Mouse (Mus musculus) gastrocnemius, adult 18-20 months (tissue): Measurements from ENCODE around the gene Sash3. TPM values are rescaled to one million over a fixed set of nuclear protein-coding genes. Genes with fewer than 3 reads are reported as not detected.
"Not testable (repeated sequence)": the region's sequence is repeated elsewhere in the genome, so short reads cannot be mapped to it uniquely, and the experiment has no call there.

ENCODE experiments used
- DNase-seq: peaks from one replicate; pipeline ENCODE4 v3.0.0; 2021; ENCODE audit warnings: low spot score
- total RNA-seq, 2 experiments: library from RNA; stranded (reverse); gene quantifications; 2 replicates each; pipeline ENCODE4 v1.2.3; 2021

Gene Sash3
- total RNA-seq, 2 experiments from 2014 or later, result 0.11 to 0.31 TPM

- no peak for DNase-seq
Observed at GRCm38 (mm10) chrX:48202436-48202835, 56.2 kb downstream of the Sash3 start.

DNA sequence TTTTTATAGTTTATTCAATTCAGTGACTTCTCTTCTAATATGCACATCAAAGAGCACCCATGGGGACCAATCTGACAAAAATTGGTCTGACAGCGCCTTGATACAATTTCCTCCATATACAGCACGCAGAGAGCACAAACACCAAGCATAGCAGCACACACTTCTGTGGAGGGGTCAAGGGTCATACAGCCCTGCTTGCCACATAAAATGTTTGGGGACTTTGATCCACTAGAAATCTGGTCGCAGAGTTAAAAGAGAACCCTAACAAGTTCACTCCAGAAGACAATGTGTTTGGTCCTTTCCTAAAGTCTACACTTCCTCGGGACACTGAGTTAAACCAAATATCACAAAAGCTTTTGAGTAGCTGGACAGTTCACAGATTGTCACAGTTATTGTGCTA, 56.8 kb downstream of the Sash3 start:
- no peak for DNase-seq

GRCm38 (mm10) chrX:48203763-48204162, 57.5 kb downstream of the Sash3 start:
- no peak for DNase-seq

GRCm38 (mm10) chrX:48204469-48204868, 58.2 kb downstream of the Sash3 start:
- DNase-seq, result no peak

GRCm38 (mm10) chrX:48207761-48208487, 61.7 kb downstream of the Sash3 start:
- peak; percentile 1 for DNase-seq

- DNase-seq, result peak; percentile 81
Observed at GRCm38 (mm10) chrX:48208519-48209185, 62.4 kb downstream of the Sash3 start, which contains the start of gene Zdhhc9. Gene Zdhhc9, minus strand, starts transcription at chrX:48208878.

GRCm38 (mm10) chrX:48209746-48210145, 63.5 kb downstream of the Sash3 start:
- not testable (repeated sequence) for DNase-seq

Other genes with a start within 250 kb of the Sash3 start
- gene Ocrl, start 234.0 kb upstream of the Sash3 start, total RNA-seq, result 10 to 100 TPM; 11.3 to 12.0 TPM
- gene Apln, start 111.6 kb upstream of the Sash3 start, total RNA-seq, result under 1 TPM; 0.59 to 0.85 TPM
- gene Xpnpep2, start 37.7 kb upstream of the Sash3 start, total RNA-seq, result under 1 TPM; 0.31 to 0.82 TPM
- 1 to 10 TPM; 7.9 to 8.8 TPM for gene Zdhhc9, start 62.4 kb downstream of the Sash3 start, total RNA-seq
- gene Utp14a, start 110.4 kb downstream of the Sash3 start, total RNA-seq, result 10 to 100 TPM; 12.6 to 13.6 TPM
- 1 to 10 TPM; 5.8 to 7.5 TPM for gene Bcorl1, start 194.9 kb downstream of the Sash3 start, total RNA-seq